Mouse (Mus musculus): Measurements from ENCODE around the gene Lrrc74a. TPM values are rescaled to one million over a fixed set of nuclear protein-coding genes. Genes with fewer than 3 reads are reported as not detected.

Gene Lrrc74a
- polyA plus RNA-seq, 1 experiment from 2014 or later, result not detected

GRCm38 (mm10) chr12:86721453-86721852, 12.7 kb upstream of the Lrrc74a start:
- 51% methylated on average over 5 of the region's 5 CpGs for WGBS
- no peak overlapping the region for H3K4me3 ChIP-seq
- H3K4me2 ChIP-seq, result no peak overlapping the region
- H3K4me1 ChIP-seq, result peaks cover 49% of the 10 kb centered on the region
- peaks cover 25% of the 10 kb centered on the region for H3K36me3 ChIP-seq
- no peak overlapping the region for H3K9ac ChIP-seq
- no peaks in the 10 kb centered on the region for H3K9me3 ChIP-seq
- no peak for ATAC-seq (ENCODE audit: extremely low read depth, insufficient number of reproducible peaks, low FRiP score, low TSS enrichment)
- H3K27ac ChIP-seq (replicated peaks), result peak overlapping the region; percentile 22; the same call in 1 of the 2 replicates
- no peaks in the 10 kb centered on the region for H3K27me3 ChIP-seq (replicated peaks)

- Histone ChIP-seq H3K4me1 (peaks cover 52% of the 10 kb centered on the region), H3K27me3 (replicated peaks) (no peaks in the 10 kb centered on the region), H3K9me3 (no peaks in the 10 kb centered on the region), H3K27ac (replicated peaks) (0 out of 2 replicates have a peak overlapping the region, but pooled peaks have one; percentile 16), H3K36me3 (peaks cover 14% of the 10 kb centered on the region), H3K4me3 (no peak overlapping the region), H3K9ac (no peak overlapping the region), H3K4me2 (no peak overlapping the region)
- no peak for ATAC-seq (ENCODE audit: extremely low read depth, insufficient number of reproducible peaks, low FRiP score, low TSS enrichment)
- WGBS, result 40% methylated on average over 2 of the region's 2 CpGs
These were observed 9.9 kb upstream of the Lrrc74a start for GRCm38 (mm10) chr12:86724300-86724699.

GRCm38 (mm10) chr12:86725706-86726105, 8.5 kb upstream of the Lrrc74a start:
- Histone ChIP-seq H3K27ac (replicated peaks) (peak overlapping the region; percentile 70), H3K27me3 (replicated peaks) (no peaks in the 10 kb centered on the region), H3K9me3 (no peaks in the 10 kb centered on the region), H3K36me3 (peaks cover 7% of the 10 kb centered on the region), H3K9ac (peak overlapping the region; percentile 90), H3K4me2 (peak overlapping the region; percentile 97), H3K4me1 (peaks cover 51% of the 10 kb centered on the region), H3K4me3 (peak overlapping the region; percentile 84)
- no peak for ATAC-seq (ENCODE audit: extremely low read depth, insufficient number of reproducible peaks, low FRiP score, low TSS enrichment)
- 0% methylated on average over 19 of the region's 19 CpGs for WGBS

GRCm38 (mm10) chr12:86726120-86726640, 8.0 kb upstream of the Lrrc74a start, which contains the start of gene Angel1:
Gene Angel1 (minus strand): TSS chr12:86726460.
- ATAC-seq (ENCODE audit: extremely low read depth, insufficient number of reproducible peaks, low FRiP score, low TSS enrichment), result peak; percentile 86
- under 1% methylated on average over 44 of the region's 44 CpGs for WGBS
- peak within 1 kb of the TSS; percentile 90 for H3K9ac ChIP-seq

GRCm38 (mm10) chr12:86761036-86761435, 26.9 kb downstream of the Lrrc74a start:
- Histone ChIP-seq H3K4me3 (no peak overlapping the region), H3K4me2 (peak overlapping the region; percentile 27), H3K36me3 (no peaks in the 10 kb centered on the region), H3K27me3 (replicated peaks) (0 out of 2 replicates have a peak, but pooled peaks cover 2% of the 10 kb centered on the region), H3K9me3 (peaks cover 6% of the 10 kb centered on the region), H3K9ac (no peak overlapping the region), H3K27ac (replicated peaks) (no peak overlapping the region), H3K4me1 (no peaks in the 10 kb centered on the region)
- ATAC-seq (ENCODE audit: extremely low read depth, insufficient number of reproducible peaks, low FRiP score, low TSS enrichment), result no peak
- 56% methylated on average over 13 of the region's 13 CpGs for WGBS

More at GRCm38 (mm10) chr12:86726120-86726640, 8.0 kb upstream of the Lrrc74a start, which contains the start of gene Angel1:
- peaks cover 7% of the 10 kb centered on the region; the same call in 1 of the 2 replicates for H3K36me3 ChIP-seq
- H3K4me3 ChIP-seq, result peak within 1 kb of the TSS; percentile 84
- no peaks in the 10 kb centered on the region for H3K27me3 ChIP-seq (replicated peaks)
- H3K27ac ChIP-seq (replicated peaks), result peak within 1 kb of the TSS; percentile 70
- peaks cover 46% of the 10 kb centered on the region for H3K4me1 ChIP-seq
- H3K9me3 ChIP-seq, result no peaks in the 10 kb centered on the region
- H3K4me2 ChIP-seq, result peak within 1 kb of the TSS; percentile 97

GRCm38 (mm10) chr12:86764060-86764459, 29.9 kb downstream of the Lrrc74a start:
- Histone ChIP-seq H3K9me3 (peaks cover 6% of the 10 kb centered on the region), H3K27me3 (replicated peaks) (0 out of 2 replicates have a peak, but pooled peaks cover 2% of the 10 kb centered on the region), H3K9ac (no peak overlapping the region), H3K36me3 (no peaks in the 10 kb centered on the region), H3K4me2 (no peak overlapping the region), H3K4me3 (no peak overlapping the region), H3K4me1 (peaks cover 4% of the 10 kb centered on the region; the same call in 1 of the 2 replicates), H3K27ac (replicated peaks) (no peak overlapping the region)
- WGBS, result 55% methylated on average over 6 of the region's 6 CpGs
- ATAC-seq (ENCODE audit: extremely low read depth, insufficient number of reproducible peaks, low FRiP score, low TSS enrichment), result no peak

GRCm38 (mm10) chr12:86766467-86766866, 32.3 kb downstream of the Lrrc74a start:
- Histone ChIP-seq H3K9me3 (no peaks in the 10 kb centered on the region), H3K27me3 (replicated peaks) (no peaks in the 10 kb centered on the region), H3K36me3 (no peaks in the 10 kb centered on the region), H3K4me1 (peaks cover 21% of the 10 kb centered on the region), H3K4me3 (no peak overlapping the region), H3K9ac (no peak overlapping the region), H3K4me2 (no peak overlapping the region), H3K27ac (replicated peaks) (no peak overlapping the region)
- WGBS, result 80% methylated on average over 8 of the region's 8 CpGs
- ATAC-seq (ENCODE audit: extremely low read depth, insufficient number of reproducible peaks, low FRiP score, low TSS enrichment), result no peak

GRCm38 (mm10) chr12:86767868-86768631, 33.9 kb downstream of the Lrrc74a start:
- peaks cover 26% of the 10 kb centered on the region for H3K4me1 ChIP-seq
- H3K4me2 ChIP-seq, result peak overlapping the region; percentile 11; the same call in 1 of the 2 replicates
- H3K27me3 ChIP-seq (replicated peaks), result no peaks in the 10 kb centered on the region
- no peak overlapping the region; the same call in 1 of the 2 replicates for H3K9ac ChIP-seq
- H3K9me3 ChIP-seq, result no peaks in the 10 kb centered on the region
- 31% methylated on average over 20 of the region's 20 CpGs for WGBS
- H3K36me3 ChIP-seq, result no peaks in the 10 kb centered on the region
- ATAC-seq (ENCODE audit: extremely low read depth, insufficient number of reproducible peaks, low FRiP score, low TSS enrichment), result no peak
- H3K4me3 ChIP-seq, result no peak overlapping the region
- H3K27ac ChIP-seq (replicated peaks), result no peak overlapping the region

GRCm38 (mm10) chr12:86768986-86769580, 34.9 kb downstream of the Lrrc74a start:
- WGBS, result 42% methylated on average over 4 of the region's 4 CpGs
- no peak for ATAC-seq (ENCODE audit: extremely low read depth, insufficient number of reproducible peaks, low FRiP score, low TSS enrichment)
- peaks cover 26% of the 10 kb centered on the region for H3K4me1 ChIP-seq

GRCm38 (mm10) chr12:86769819-86770218, 35.6 kb downstream of the Lrrc74a start:
- peak overlapping the region; percentile 61 for H3K27ac ChIP-seq (replicated peaks)
- no peak overlapping the region for H3K4me3 ChIP-seq
- ATAC-seq (ENCODE audit: extremely low read depth, insufficient number of reproducible peaks, low FRiP score, low TSS enrichment), result no peak
- H3K4me1 ChIP-seq, result peaks cover 26% of the 10 kb centered on the region
- H3K4me2 ChIP-seq, result no peak overlapping the region
- no peak overlapping the region for H3K9ac ChIP-seq
- H3K36me3 ChIP-seq, result no peaks in the 10 kb centered on the region
- H3K27me3 ChIP-seq (replicated peaks), result no peaks in the 10 kb centered on the region
- no peaks in the 10 kb centered on the region for H3K9me3 ChIP-seq

More at GRCm38 (mm10) chr12:86768986-86769580, 34.9 kb downstream of the Lrrc74a start:
- Histone ChIP-seq H3K27ac (replicated peaks) (no peak overlapping the region), H3K9ac (no peak overlapping the region), H3K36me3 (no peaks in the 10 kb centered on the region), H3K9me3 (no peaks in the 10 kb centered on the region), H3K4me2 (no peak overlapping the region), H3K4me3 (no peak overlapping the region), H3K27me3 (replicated peaks) (no peaks in the 10 kb centered on the region)

- peak overlapping the region; percentile 61 for H3K27ac ChIP-seq (replicated peaks)
- no peaks in the 10 kb centered on the region for H3K36me3 ChIP-seq
- no peak for ATAC-seq (ENCODE audit: extremely low read depth, insufficient number of reproducible peaks, low FRiP score, low TSS enrichment)
- H3K4me3 ChIP-seq, result no peak overlapping the region
- 22% methylated on average over 4 of the region's 4 CpGs for WGBS
- H3K4me1 ChIP-seq, result peaks cover 29% of the 10 kb centered on the region
- no peak overlapping the region for H3K9ac ChIP-seq
- H3K27me3 ChIP-seq (replicated peaks), result no peaks in the 10 kb centered on the region
- H3K4me2 ChIP-seq, result no peak overlapping the region
- no peaks in the 10 kb centered on the region for H3K9me3 ChIP-seq
These were observed 36.1 kb downstream of the Lrrc74a start for GRCm38 (mm10) chr12:86770261-86770670.
